Mouse (Mus musculus) liver, embryonic 15.5 days (tissue): ENCODE results near the gene Svopl. TPM values are rescaled to one million over a fixed set of nuclear protein-coding genes. Genes with fewer than 3 reads are reported as not detected.

Experiments
- ATAC-seq: fragments of 200-750 bp; cut with Nextera tagmentation; 2 replicates; pipeline ENCODE4 v1.8.0; 2017; ENCODE audit warnings: moderate number of reproducible peaks, mild to moderate bottlenecking, moderate library complexity; ENCODE audit not compliant: insufficient read depth
- H3K27ac ChIP-seq: fragments of 300-500 bp; sonication (generic); replicated peaks from 2 replicates; pipeline ENCODE4 v1.5.1; 2015; ENCODE audit warnings: mild to moderate bottlenecking, inconsistent platforms
- H3K27me3 ChIP-seq: fragments of 300-500 bp; sonication (generic); 2 replicates; pipeline ENCODE4 v1.6.1; 2015; ENCODE audit warnings: mild to moderate bottlenecking, inconsistent platforms
- H3K36me3 ChIP-seq: fragments of 300-500 bp; sonication (generic); replicated peaks from 2 replicates; pipeline ENCODE4 v1.6.1; 2015; ENCODE audit warnings: moderate library complexity, mild to moderate bottlenecking, inconsistent platforms
- H3K4me1 ChIP-seq: fragments of 300-500 bp; sonication (generic); replicated peaks from 2 replicates; pipeline ENCODE4 v1.6.1; 2015; ENCODE audit warnings: inconsistent platforms
- H3K4me2 ChIP-seq: fragments of 300-500 bp; sonication (generic); 2 replicates; pipeline ENCODE4 v1.6.1; 2015; ENCODE audit warnings: moderate library complexity, mild to moderate bottlenecking, inconsistent platforms
- H3K4me3 ChIP-seq: fragments of 300-500 bp; sonication (generic); replicated peaks from 2 replicates; pipeline ENCODE4 v1.5.1; 2015; ENCODE audit warnings: mild to moderate bottlenecking, inconsistent platforms
- H3K9ac ChIP-seq: fragments of 300-500 bp; sonication (generic); 2 replicates; pipeline ENCODE4 v1.6.1; 2015; ENCODE audit warnings: moderate library complexity, mild to moderate bottlenecking, inconsistent platforms
- H3K9me3 ChIP-seq: fragments of 300-500 bp; sonication (generic); replicated peaks from 2 replicates; pipeline ENCODE4 v1.6.1; 2016; ENCODE audit warnings: inconsistent platforms
- WGBS: fragments of 180-500 bp; shearing (Covaris S2); methylation state at CpG from one replicate; pipeline ENCODE4 v1.1.7; 2015; ENCODE audit warnings: mixed read lengths; ENCODE audit not compliant: insufficient replicate concordance; 5-methylcytosine and 5-hydroxymethylcytosine counted together
- polyA plus RNA-seq: library from polyadenylated mRNA; unstranded; fragments of >200 nt; fragmentation: Nextera tagmentation; extraction: Ambion mirVana; gene quantifications from 2 replicates; pipeline ENCODE4 v1.2.1, GENCODE M21; 2015

Svopl gene
- polyA plus RNA-seq, 1 experiment from 2014 or later, result not detected

GRCm38 (mm10) chr6:38065501-38066122 is 18.8 kb upstream of the Svopl start:
- Histone ChIP-seq H3K4me2 (no peak overlapping the region), H3K4me3 (no peak overlapping the region), H3K9ac (no peak overlapping the region), H3K27me3 (no peaks in the 10 kb centered on the region), H3K36me3 (no peaks in the 10 kb centered on the region), H3K27ac (no peak overlapping the region), H3K9me3 (no peaks in the 10 kb centered on the region), H3K4me1 (peaks cover 1% of the 10 kb centered on the region; the same call in 1 of the 2 replicates)
- ATAC-seq, result no peak
- WGBS, result 54% methylated on average over 11 of the region's 11 CpGs

- WGBS, result 63% methylated on average over 3 of the region's 3 CpGs
- no peak overlapping the region for H3K9ac ChIP-seq
- no peaks in the 10 kb centered on the region for H3K36me3 ChIP-seq
- no peak overlapping the region for H3K27ac ChIP-seq
- H3K4me2 ChIP-seq, result no peak overlapping the region
- H3K27me3 ChIP-seq, result no peaks in the 10 kb centered on the region
- ATAC-seq, result no peak
- H3K4me3 ChIP-seq, result no peak overlapping the region
- no peaks in the 10 kb centered on the region for H3K4me1 ChIP-seq
- no peaks in the 10 kb centered on the region for H3K9me3 ChIP-seq
Observed at GRCm38 (mm10) chr6:38065122-38065500, 18.3 kb upstream of the Svopl start.

- Histone ChIP-seq H3K9me3 (no peaks in the 10 kb centered on the region), H3K9ac (no peak overlapping the region), H3K36me3 (no peaks in the 10 kb centered on the region), H3K4me3 (no peak overlapping the region), H3K4me1 (no peaks in the 10 kb centered on the region), H3K4me2 (no peak overlapping the region), H3K27ac (no peak overlapping the region), H3K27me3 (no peaks in the 10 kb centered on the region)
- WGBS, result 17% methylated on average over 2 of the region's 2 CpGs
- no peak for ATAC-seq
Observed at GRCm38 (mm10) chr6:38064621-38065020, 17.8 kb upstream of the Svopl start.

GRCm38 (mm10) chr6:38058805-38059204 is 12.0 kb upstream of the Svopl start:
- Histone ChIP-seq H3K4me3 (no peak overlapping the region), H3K27ac (no peak overlapping the region), H3K4me2 (no peak overlapping the region), H3K9ac (no peak overlapping the region), H3K36me3 (no peaks in the 10 kb centered on the region), H3K4me1 (no peaks in the 10 kb centered on the region), H3K9me3 (no peaks in the 10 kb centered on the region), H3K27me3 (no peaks in the 10 kb centered on the region)
- no peak for ATAC-seq
- 51% methylated on average over 5 of the region's 5 CpGs for WGBS

GRCm38 (mm10) chr6:38055471-38056330 is 8.9 kb upstream of the Svopl start:
- 62% methylated on average over 15 of the region's 15 CpGs for WGBS

GRCm38 (mm10) chr6:38049601-38050000 is 2.8 kb upstream of the Svopl start:
- no peaks in the 10 kb centered on the region for H3K27me3 ChIP-seq
- WGBS, result 76% methylated on average over 6 of the region's 6 CpGs

More at GRCm38 (mm10) chr6:38055471-38056330, 8.9 kb upstream of the Svopl start:
- no peaks in the 10 kb centered on the region for H3K27me3 ChIP-seq
- H3K4me3 ChIP-seq, result no peak overlapping the region
- no peak overlapping the region for H3K4me2 ChIP-seq
- no peak overlapping the region for H3K9ac ChIP-seq
- no peak for ATAC-seq
- H3K36me3 ChIP-seq, result no peaks in the 10 kb centered on the region
- H3K27ac ChIP-seq, result no peak overlapping the region
- H3K9me3 ChIP-seq, result no peaks in the 10 kb centered on the region
- no peaks in the 10 kb centered on the region for H3K4me1 ChIP-seq

GRCm38 (mm10) chr6:38048800-38049561 is 2.2 kb upstream of the Svopl start:
- H3K4me1 ChIP-seq, result no peaks in the 10 kb centered on the region
- H3K4me2 ChIP-seq, result no peak overlapping the region
- H3K9me3 ChIP-seq, result no peaks in the 10 kb centered on the region
- ATAC-seq, result no peak
- no peaks in the 10 kb centered on the region for H3K36me3 ChIP-seq
- no peak overlapping the region for H3K4me3 ChIP-seq
- H3K9ac ChIP-seq, result no peak overlapping the region
- H3K27me3 ChIP-seq, result no peaks in the 10 kb centered on the region
- H3K27ac ChIP-seq, result no peak overlapping the region
- WGBS, result 36% methylated on average over 6 of the region's 6 CpGs

More at GRCm38 (mm10) chr6:38049601-38050000, 2.8 kb upstream of the Svopl start:
- no peak for ATAC-seq
- H3K9ac ChIP-seq, result no peak overlapping the region
- H3K4me3 ChIP-seq, result no peak overlapping the region
- H3K36me3 ChIP-seq, result no peaks in the 10 kb centered on the region
- no peak overlapping the region for H3K27ac ChIP-seq
- H3K9me3 ChIP-seq, result no peaks in the 10 kb centered on the region
- no peaks in the 10 kb centered on the region for H3K4me1 ChIP-seq
- no peak overlapping the region for H3K4me2 ChIP-seq

- no peak overlapping the region for H3K4me3 ChIP-seq
- H3K27me3 ChIP-seq, result no peaks in the 10 kb centered on the region
- ATAC-seq, result no peak
- H3K4me2 ChIP-seq, result no peak overlapping the region
- no peaks in the 10 kb centered on the region for H3K4me1 ChIP-seq
- 68% methylated on average over 4 of the region's 4 CpGs for WGBS
- H3K36me3 ChIP-seq, result no peaks in the 10 kb centered on the region
- no peak overlapping the region for H3K9ac ChIP-seq
- H3K9me3 ChIP-seq, result no peaks in the 10 kb centered on the region
- H3K27ac ChIP-seq, result no peak overlapping the region
Observed at GRCm38 (mm10) chr6:38048003-38048402, 1.2 kb upstream of the Svopl start.

- ATAC-seq, result no peak
- Histone ChIP-seq H3K4me2 (no peak overlapping the region), H3K27ac (no peak overlapping the region), H3K36me3 (no peaks in the 10 kb centered on the region), H3K4me1 (no peaks in the 10 kb centered on the region), H3K27me3 (no peaks in the 10 kb centered on the region), H3K4me3 (no peak overlapping the region), H3K9ac (no peak overlapping the region), H3K9me3 (no peaks in the 10 kb centered on the region)
- 44% methylated on average over 5 of the region's 5 CpGs for WGBS
Observed at GRCm38 (mm10) chr6:38032801-38033566, 13.8 kb downstream of the Svopl start.

GRCm38 (mm10) chr6:38031924-38032540 is 14.8 kb downstream of the Svopl start:
- WGBS, result 24% methylated on average over 7 of the region's 7 CpGs
- no peaks in the 10 kb centered on the region for H3K36me3 ChIP-seq
- no peak for ATAC-seq

More at GRCm38 (mm10) chr6:38031924-38032540, 14.8 kb downstream of the Svopl start:
- no peak overlapping the region for H3K27ac ChIP-seq
- H3K4me2 ChIP-seq, result no peak overlapping the region
- no peaks in the 10 kb centered on the region for H3K4me1 ChIP-seq
- no peaks in the 10 kb centered on the region for H3K27me3 ChIP-seq
- H3K4me3 ChIP-seq, result no peak overlapping the region
- H3K9ac ChIP-seq, result no peak overlapping the region
- no peaks in the 10 kb centered on the region for H3K9me3 ChIP-seq
